Mouse (Mus musculus) bone marrow macrophage, adult 2 months (primary cell): Measurements from ENCODE around the gene Rae1.

Experiments
- CTCF ChIP-seq: IDR thresholded peaks from 2 replicates; pipeline ENCODE4 v1.5.1; 2012; ENCODE audit warnings: low read depth, mild to moderate bottlenecking, low read length, moderate library complexity
- POLR2A ChIP-seq: IDR thresholded peaks from 2 replicates; pipeline ENCODE4 v1.6.1; 2012; ENCODE audit warnings: mild to moderate bottlenecking, low read depth, low read length, borderline replicate concordance

GRCm38 (mm10) chr2:172966480-172966879 lies 33.4 kb upstream of the Rae1 start:
- TF ChIP-seq CTCF (no peak), POLR2A (no peak)
